Mouse (Mus musculus) lung, postnatal 0 days (tissue): ENCODE data around the gene Cops9. TPM values are rescaled to one million over a fixed set of nuclear protein-coding genes. Genes with fewer than 3 reads are reported as not detected.
A peak's percentile ranks its signal among the peaks of the same experiment; 100 is the strongest.

Experiments
- ATAC-seq: fragments of 200-750 bp; cut with Nextera tagmentation; 2 replicates; pipeline ENCODE4 v1.8.0; 2017; ENCODE audit warnings: moderate library complexity
- DNase-seq: peaks from one replicate; pipeline ENCODE4 v3.0.0-alpha.2; 2016; ENCODE audit warnings: low spot score
- H3K27ac ChIP-seq: fragments of 300-500 bp; sonication (generic); 2 replicates; pipeline ENCODE4 v1.5.1; 2014; ENCODE audit warnings: antibody characterized with exemption, mild to moderate bottlenecking, low read length, mixed read lengths
- H3K27me3 ChIP-seq: fragments of 300-500 bp; sonication (generic); replicated peaks from 2 replicates; pipeline ENCODE4 v1.6.1; 2014; ENCODE audit warnings: low read length, mixed read lengths; ENCODE audit not compliant: insufficient read depth
- H3K36me3 ChIP-seq: fragments of 300-500 bp; sonication (generic); 2 replicates; pipeline ENCODE4 v1.6.1; 2014; ENCODE audit warnings: low read length, mixed read lengths; ENCODE audit not compliant: insufficient read depth
- H3K4me1 ChIP-seq: fragments of 300-500 bp; sonication (generic); 2 replicates; pipeline ENCODE4 v1.6.1; 2014; ENCODE audit warnings: antibody characterized with exemption, low read depth, low read length, mixed read lengths; ENCODE audit not compliant: insufficient read depth
- H3K4me2 ChIP-seq: fragments of 300-500 bp; sonication (generic); replicated peaks from 2 replicates; pipeline ENCODE4 v1.6.1; 2014; ENCODE audit warnings: low read depth, mild to moderate bottlenecking, low read length, moderate library complexity, mixed read lengths
- H3K4me3 ChIP-seq: fragments of 300-500 bp; sonication (generic); 2 replicates; pipeline ENCODE4 v1.5.1; 2014; ENCODE audit warnings: low read depth, low read length
- H3K9ac ChIP-seq: fragments of 300-500 bp; sonication (generic); replicated peaks from 2 replicates; pipeline ENCODE4 v1.6.1; 2014; ENCODE audit warnings: low read depth, mild to moderate bottlenecking
- H3K9me3 ChIP-seq: fragments of 300-500 bp; sonication (generic); 2 replicates; pipeline ENCODE4 v1.6.1; 2016; ENCODE audit warnings: low read length, mixed read lengths
- CTCF ChIP-seq: IDR thresholded peaks from 2 replicates; pipeline ENCODE4 v1.5.1; 2016; ENCODE audit warnings: antibody characterized with exemption, mild to moderate bottlenecking
- EP300 ChIP-seq: IDR thresholded peaks from 2 replicates; pipeline ENCODE4 v1.6.1; 2016; ENCODE audit warnings: antibody characterized with exemption, mild to moderate bottlenecking, control low read depth
- WGBS: fragments of 180-500 bp; shearing (Covaris S2); extraction: QIAGEN DNeasy Blood & Tissue Kit; methylation state at CpG from one replicate; pipeline ENCODE4 v1.1.7; 2014; 5-methylcytosine and 5-hydroxymethylcytosine counted together
- polyA plus RNA-seq: library from polyadenylated mRNA; unstranded; fragments of >200 nt; fragmentation: Nextera tagmentation; extraction: Ambion mirVana; gene quantifications from 2 replicates; pipeline ENCODE4 v1.2.1, GENCODE M21; 2015

Cops9 gene
- polyA plus RNA-seq, 1 experiment from 2014 or later = 355 TPM

- Histone ChIP-seq H3K9me3 (no peaks in the 10 kb centered on the region), H3K36me3 (no peaks in the 10 kb centered on the region), H3K4me1 (no peaks in the 10 kb centered on the region), H3K4me2 (no peak within 1 kb of the TSS), H3K9ac (no peak within 1 kb of the TSS), H3K27me3 (no peaks in the 10 kb centered on the region), H3K27ac (no peak within 1 kb of the TSS), H3K4me3 (no peak within 1 kb of the TSS)
- ATAC-seq (no peak), DNase-seq (no peak)
- WGBS = 63% methylated on average over 2 of the region's 2 CpGs
- TF ChIP-seq EP300 (no peak), CTCF (no peak)
These were observed 24.3 kb downstream of the Cops9 start, which contains the start of gene Olfr12 for GRCm38 (mm10) chr1:92617488-92617887. TSS of gene Olfr12 (plus strand) at chr1:92617788.

GRCm38 (mm10) chr1:92616046-92616445, 25.7 kb downstream of the Cops9 start:
- no peaks in the 10 kb centered on the region for H3K9me3 ChIP-seq
- DNase-seq = no peak
- TF ChIP-seq EP300 = no peak
- TF ChIP-seq CTCF = no peak
- 74% methylated on average over 1 of the region's 1 CpGs for WGBS
- H3K27ac ChIP-seq = no peak overlapping the region
- ATAC-seq = no peak
- no peaks in the 10 kb centered on the region for H3K4me1 ChIP-seq
- no peak overlapping the region for H3K9ac ChIP-seq
- H3K4me3 ChIP-seq = no peak overlapping the region
- H3K36me3 ChIP-seq = no peaks in the 10 kb centered on the region
- no peak overlapping the region for H3K4me2 ChIP-seq
- no peaks in the 10 kb centered on the region for H3K27me3 ChIP-seq

GRCm38 (mm10) chr1:92614516-92614915, 27.3 kb downstream of the Cops9 start:
- peak; percentile 69 for TF ChIP-seq CTCF
- no peak for TF ChIP-seq EP300
- Histone ChIP-seq H3K27me3 (no peaks in the 10 kb centered on the region), H3K4me1 (no peaks in the 10 kb centered on the region), H3K36me3 (no peaks in the 10 kb centered on the region), H3K9me3 (no peaks in the 10 kb centered on the region), H3K4me2 (no peak overlapping the region), H3K27ac (no peak overlapping the region), H3K9ac (no peak overlapping the region), H3K4me3 (no peak overlapping the region)
- WGBS = 11% methylated on average over 1 of the region's 1 CpGs
- ATAC-seq = no peak
- peak; percentile 36 for DNase-seq

- Histone ChIP-seq H3K9ac (no peak overlapping the region), H3K9me3 (no peaks in the 10 kb centered on the region), H3K4me2 (no peak overlapping the region), H3K4me1 (no peaks in the 10 kb centered on the region), H3K4me3 (no peak overlapping the region), H3K27me3 (no peaks in the 10 kb centered on the region), H3K36me3 (no peaks in the 10 kb centered on the region), H3K27ac (no peak overlapping the region)
- no peak for ATAC-seq
- WGBS = 53% methylated on average over 4 of the region's 4 CpGs
- TF ChIP-seq CTCF (no peak), EP300 (no peak)
- DNase-seq = no peak
These were observed 28.6 kb downstream of the Cops9 start for GRCm38 (mm10) chr1:92613175-92613574.

- H3K4me3 ChIP-seq = no peak overlapping the region
- TF ChIP-seq CTCF (peak; percentile 85), EP300 (no peak)
- no peaks in the 10 kb centered on the region for H3K36me3 ChIP-seq
- H3K4me2 ChIP-seq = no peak overlapping the region
- ATAC-seq (no peak), DNase-seq (peak; percentile 44)
- H3K27me3 ChIP-seq = no peaks in the 10 kb centered on the region
- no peak overlapping the region for H3K27ac ChIP-seq
- WGBS = 2% methylated on average over 5 of the region's 5 CpGs
- no peaks in the 10 kb centered on the region for H3K9me3 ChIP-seq
- H3K4me1 ChIP-seq = no peaks in the 10 kb centered on the region
- no peak overlapping the region for H3K9ac ChIP-seq
These were observed 30.8 kb downstream of the Cops9 start for GRCm38 (mm10) chr1:92611008-92611407.

- H3K9me3 ChIP-seq = no peaks in the 10 kb centered on the region
- 65% methylated on average over 4 of the region's 4 CpGs for WGBS
- TF ChIP-seq EP300 (no peak), CTCF (no peak)
- H3K27me3 ChIP-seq = no peaks in the 10 kb centered on the region
- no peak overlapping the region for H3K27ac ChIP-seq
- H3K4me3 ChIP-seq = no peak overlapping the region
- DNase-seq = no peak
- H3K4me1 ChIP-seq = no peaks in the 10 kb centered on the region
- ATAC-seq = no peak
- no peaks in the 10 kb centered on the region for H3K36me3 ChIP-seq
- H3K9ac ChIP-seq = no peak overlapping the region
- H3K4me2 ChIP-seq = no peak overlapping the region
These were observed 34.1 kb downstream of the Cops9 start for GRCm38 (mm10) chr1:92607711-92608110.

GRCm38 (mm10) chr1:92605482-92605881, 36.3 kb downstream of the Cops9 start, which contains the start of gene Olfr1410:
TSS of gene Olfr1410 (plus strand) at chr1:92605782.
- ATAC-seq = no peak
- no peak for DNase-seq
- Histone ChIP-seq H3K4me2 (no peak within 1 kb of the TSS), H3K27ac (no peak within 1 kb of the TSS), H3K4me1 (no peaks in the 10 kb centered on the region), H3K9ac (no peak within 1 kb of the TSS), H3K36me3 (no peaks in the 10 kb centered on the region), H3K27me3 (no peaks in the 10 kb centered on the region), H3K9me3 (no peaks in the 10 kb centered on the region), H3K4me3 (no peak within 1 kb of the TSS)
- TF ChIP-seq CTCF (no peak), EP300 (no peak)
- 94% methylated on average over 1 of the region's 1 CpGs for WGBS
